Mouse (Mus musculus) embryonic facial prominence, embryonic 10.5 days (tissue): Measurements from ENCODE around the gene Actbl2. TPM values are rescaled to one million over a fixed set of nuclear protein-coding genes. Genes with fewer than 3 reads are reported as not detected.

Experiments used
- DNase-seq: peaks from one replicate; pipeline ENCODE4 v3.0.0-alpha.2; 2017; ENCODE audit warnings: low spot score
- H3K27ac ChIP-seq: fragments of 300-500 bp; sonication (generic); replicated peaks from 2 replicates; pipeline ENCODE4 v1.5.1; 2016; ENCODE audit warnings: mild to moderate bottlenecking
- H3K27me3 ChIP-seq: fragments of 300-500 bp; sonication (generic); replicated peaks from 2 replicates; pipeline ENCODE4 v1.6.1; 2016; ENCODE audit warnings: low read depth, mild to moderate bottlenecking; ENCODE audit not compliant: poor library complexity, severe bottlenecking
- H3K36me3 ChIP-seq: fragments of 300-500 bp; sonication (generic); replicated peaks from 2 replicates; pipeline ENCODE4 v1.6.1; 2016; ENCODE audit warnings: mild to moderate bottlenecking, moderate library complexity
- H3K4me1 ChIP-seq: fragments of 300-500 bp; sonication (generic); 2 replicates; pipeline ENCODE4 v1.6.1; 2016
- H3K4me3 ChIP-seq: fragments of 300-500 bp; sonication (generic); 2 replicates; pipeline ENCODE4 v1.5.1; 2016; ENCODE audit warnings: mild to moderate bottlenecking, moderate library complexity
- H3K9me3 ChIP-seq: fragments of 300-500 bp; sonication (generic); 2 replicates; pipeline ENCODE4 v1.6.1; 2016; ENCODE audit warnings: mild to moderate bottlenecking
- WGBS: fragments of 180-500 bp; shearing (Covaris S2); methylation state at CpG from one replicate; pipeline ENCODE4 v1.1.7; 2016; 5-methylcytosine and 5-hydroxymethylcytosine counted together
- polyA plus RNA-seq: library from polyadenylated mRNA; unstranded; fragments of >200 nt; fragmentation: Nextera tagmentation; extraction: Ambion mirVana; gene quantifications from 2 replicates; pipeline ENCODE4 v1.2.1, GENCODE M21; 2016

The Actbl2 gene
- polyA plus RNA-seq, 1 experiment from 2014 or later: not detected

DNA sequence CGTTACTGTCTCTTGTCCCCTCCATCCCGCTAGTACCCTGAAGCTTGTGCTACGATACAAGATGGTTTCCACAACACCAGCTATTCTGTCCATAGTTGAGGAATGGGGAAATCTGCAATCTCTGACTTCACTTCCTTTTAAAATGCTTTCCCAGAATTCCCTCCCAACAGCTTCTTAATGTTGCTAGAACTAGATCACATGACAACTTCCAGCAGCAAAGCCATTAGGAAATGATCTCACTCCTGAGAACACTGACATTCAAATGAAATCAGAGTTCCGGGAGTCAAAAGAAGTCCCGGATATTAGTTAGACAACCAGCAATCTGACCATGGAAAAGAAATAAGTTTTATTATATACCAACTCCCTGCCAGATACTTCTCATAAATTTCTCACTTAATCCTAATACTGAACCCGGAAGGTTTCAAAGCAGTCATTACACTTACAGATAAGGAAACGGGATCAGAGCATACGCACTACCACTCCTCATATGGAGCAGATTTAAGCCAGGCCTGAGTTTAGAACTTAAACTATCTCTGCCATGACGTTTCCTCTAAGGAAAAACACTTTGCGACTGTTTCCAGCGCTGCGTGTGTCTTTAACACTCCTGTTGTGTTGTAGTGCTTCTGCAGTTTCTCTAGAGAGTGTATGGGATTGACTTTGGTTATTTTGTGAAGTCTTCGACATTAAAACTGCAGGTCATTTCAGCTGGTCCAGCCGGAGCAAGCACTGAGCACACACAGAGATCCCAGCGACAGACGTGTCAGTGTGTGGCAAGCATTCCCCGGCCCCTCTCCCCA, 36.5 kb downstream of the Actbl2 start:
- Histone ChIP-seq H3K36me3 (no peaks in the 10 kb centered on the region), H3K27ac (peak overlapping the region; percentile 26), H3K4me3 (no peak overlapping the region), H3K27me3 (no peaks in the 10 kb centered on the region), H3K4me1 (peaks cover 14% of the 10 kb centered on the region), H3K9me3 (no peaks in the 10 kb centered on the region)
- DNase-seq: no peak
- WGBS: 64% methylated on average over 17 of the region's 17 CpGs

DNA sequence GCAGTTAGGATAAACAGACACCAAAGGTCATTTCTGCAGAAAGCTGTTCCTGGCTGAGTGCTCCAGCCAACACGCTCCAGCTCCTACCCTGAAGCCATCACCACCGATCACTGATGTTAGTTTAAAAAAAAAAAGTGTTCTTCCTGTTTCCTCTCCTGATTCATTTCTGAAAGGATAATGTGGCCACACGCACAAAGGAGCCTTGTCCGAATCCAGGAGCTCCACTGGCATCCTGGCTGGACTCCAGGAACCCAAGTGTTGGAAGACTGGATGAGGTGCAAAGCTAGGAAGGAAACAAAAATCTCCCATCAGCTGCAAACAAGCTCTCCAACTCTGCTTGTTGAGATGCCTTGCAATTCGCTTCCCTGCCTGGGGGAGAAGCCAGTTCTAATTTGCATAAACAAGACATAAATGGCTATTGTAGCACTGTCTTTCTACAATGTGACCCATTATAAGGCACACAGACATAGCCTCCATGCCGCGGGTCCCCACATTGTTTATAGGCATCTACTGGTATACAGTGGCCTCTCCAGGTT, 37.2 kb downstream of the Actbl2 start:
- H3K9me3 ChIP-seq: no peaks in the 10 kb centered on the region
- DNase-seq: peak; percentile 50
- no peak overlapping the region for H3K4me3 ChIP-seq
- H3K36me3 ChIP-seq: no peaks in the 10 kb centered on the region
- H3K27ac ChIP-seq: peak overlapping the region; percentile 26
- H3K27me3 ChIP-seq: no peaks in the 10 kb centered on the region
- WGBS: 40% methylated on average over 7 of the region's 7 CpGs
- peaks cover 14% of the 10 kb centered on the region for H3K4me1 ChIP-seq

DNA sequence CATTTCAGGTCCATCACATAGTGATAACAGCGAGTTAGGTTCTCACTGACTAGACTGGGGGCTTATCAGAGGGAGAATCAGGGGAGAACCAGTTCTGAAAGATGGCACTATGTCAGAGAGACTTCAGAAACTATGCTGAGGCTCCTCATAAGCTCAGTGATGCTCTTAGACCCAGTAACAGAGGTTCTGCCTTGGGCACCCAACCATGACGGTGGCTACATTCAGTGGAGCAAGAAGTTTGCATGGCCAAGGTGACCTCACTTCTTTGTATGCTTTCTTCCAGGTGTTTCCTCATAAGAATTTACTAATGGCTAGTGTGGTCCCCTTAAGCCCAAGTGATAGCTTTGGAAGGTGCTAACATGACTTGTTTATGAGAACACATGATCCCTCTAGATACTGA, 38.7 kb downstream of the Actbl2 start:
- Histone ChIP-seq H3K27me3 (no peaks in the 10 kb centered on the region), H3K4me3 (no peak overlapping the region), H3K27ac (no peak overlapping the region), H3K9me3 (no peaks in the 10 kb centered on the region), H3K4me1 (peaks cover 14% of the 10 kb centered on the region), H3K36me3 (no peaks in the 10 kb centered on the region)
- DNase-seq: no peak
- WGBS: 94% methylated on average over 2 of the region's 2 CpGs

DNA sequence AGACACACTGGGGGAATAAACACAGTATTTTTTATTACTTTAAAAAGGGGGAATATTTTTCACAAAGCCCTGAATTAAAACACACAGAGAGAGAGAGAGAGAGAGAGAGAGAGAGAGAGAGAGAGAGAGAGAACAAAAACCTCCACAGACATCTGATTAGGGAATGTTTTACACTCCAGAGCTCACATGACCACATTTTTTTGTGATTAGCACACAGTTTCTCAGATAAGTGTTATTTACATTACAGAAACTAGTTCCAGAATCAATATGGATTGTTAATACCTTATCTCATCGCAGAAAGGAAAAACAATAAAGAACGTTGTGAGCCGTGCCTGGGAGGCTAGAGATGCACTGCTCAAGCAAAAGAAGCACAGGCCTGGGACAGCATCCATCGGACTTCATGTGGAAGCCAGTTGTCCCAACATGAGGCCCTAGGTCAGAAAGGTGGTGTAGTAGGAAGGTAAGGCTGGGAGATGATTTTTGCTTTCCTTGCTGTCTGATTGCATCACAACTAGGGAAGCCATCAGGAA, 40.2 kb downstream of the Actbl2 start:
- Histone ChIP-seq H3K27me3 (no peaks in the 10 kb centered on the region), H3K36me3 (no peaks in the 10 kb centered on the region), H3K4me3 (no peak overlapping the region), H3K27ac (no peak overlapping the region), H3K9me3 (no peaks in the 10 kb centered on the region), H3K4me1 (peaks cover 14% of the 10 kb centered on the region)
- 84% methylated on average over 4 of the region's 4 CpGs for WGBS
- no peak for DNase-seq

DNA sequence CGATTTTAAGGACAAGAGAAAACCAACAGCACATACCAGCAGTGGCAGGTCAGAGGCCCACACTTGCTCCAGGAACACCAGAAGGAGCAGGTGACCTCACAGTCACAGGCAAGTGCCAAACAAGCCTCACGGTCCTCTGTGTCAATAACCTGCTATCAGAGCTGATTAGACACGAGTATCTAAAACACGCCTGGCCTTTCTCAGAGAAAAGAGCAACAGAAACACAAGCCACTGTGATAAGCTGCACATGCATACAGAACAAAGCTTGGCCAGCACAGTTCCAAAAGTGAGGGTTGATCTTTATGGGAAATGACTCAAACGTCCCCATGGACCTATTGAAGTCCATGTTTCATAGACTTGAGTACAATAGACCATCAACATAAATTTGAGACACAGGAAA, 41.2 kb downstream of the Actbl2 start:
- Histone ChIP-seq H3K9me3 (no peaks in the 10 kb centered on the region), H3K4me3 (no peak overlapping the region), H3K36me3 (no peaks in the 10 kb centered on the region), H3K27me3 (no peaks in the 10 kb centered on the region), H3K4me1 (peaks cover 13% of the 10 kb centered on the region), H3K27ac (no peak overlapping the region)
- DNase-seq: no peak
- WGBS: 73% methylated on average over 5 of the region's 5 CpGs

DNA sequence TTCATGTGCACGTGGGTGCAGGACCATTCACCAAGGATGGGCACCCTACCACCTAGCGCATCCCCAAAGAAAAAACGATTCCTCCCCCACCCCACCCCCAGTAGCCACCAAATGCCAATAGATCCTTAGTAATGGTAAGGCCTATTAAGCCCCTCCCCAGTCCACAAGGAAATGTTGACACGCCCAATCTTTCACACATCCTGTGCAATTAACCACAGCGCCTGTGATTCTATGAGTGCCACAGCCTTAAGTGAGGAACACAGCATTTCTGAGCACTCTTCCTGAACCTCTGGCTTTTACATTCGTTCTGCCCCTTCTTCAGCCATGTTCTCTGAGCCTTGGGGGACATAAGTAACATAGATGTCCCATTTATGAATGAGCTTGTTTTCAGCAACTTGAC, 42.8 kb downstream of the Actbl2 start:
- no peaks in the 10 kb centered on the region for H3K9me3 ChIP-seq
- no peaks in the 10 kb centered on the region for H3K36me3 ChIP-seq
- 84% methylated on average over 6 of the region's 6 CpGs for WGBS
- no peak overlapping the region for H3K27ac ChIP-seq
- DNase-seq: no peak
- no peak overlapping the region for H3K4me3 ChIP-seq
- no peaks in the 10 kb centered on the region for H3K27me3 ChIP-seq
- H3K4me1 ChIP-seq: no peaks in the 10 kb centered on the region

DNA sequence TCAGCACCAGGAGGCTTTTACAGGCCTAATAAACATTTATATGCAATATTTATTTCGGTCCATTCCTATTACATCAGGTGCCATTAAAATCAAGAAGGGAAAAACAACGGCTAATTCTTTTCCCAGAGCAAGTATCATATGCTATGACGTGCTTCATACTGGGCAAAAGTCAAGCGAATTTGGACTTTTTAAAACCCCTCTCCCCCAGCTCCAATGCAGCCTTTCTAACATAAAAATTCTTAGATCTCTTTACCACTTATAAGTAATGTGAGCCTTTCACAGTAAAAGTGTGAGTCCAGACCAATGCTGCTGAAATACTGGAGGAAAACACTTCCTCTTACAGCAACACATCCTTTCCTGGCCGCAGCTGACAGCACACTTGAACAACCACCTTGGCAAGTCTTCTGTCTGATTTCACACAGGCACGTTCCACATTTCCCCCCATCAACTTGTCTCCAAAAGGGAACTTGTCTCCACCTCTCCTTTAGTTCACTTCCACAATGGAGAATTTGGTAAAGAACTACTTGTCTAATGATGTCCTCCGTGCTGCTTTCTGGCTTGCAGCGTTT, 44.4 kb downstream of the Actbl2 start:
- no peak overlapping the region for H3K27ac ChIP-seq
- H3K36me3 ChIP-seq: no peaks in the 10 kb centered on the region
- no peak for DNase-seq
- WGBS: 89% methylated on average over 8 of the region's 8 CpGs
- no peak overlapping the region for H3K4me3 ChIP-seq
- no peaks in the 10 kb centered on the region for H3K9me3 ChIP-seq
- no peaks in the 10 kb centered on the region for H3K27me3 ChIP-seq
- no peaks in the 10 kb centered on the region for H3K4me1 ChIP-seq

DNA sequence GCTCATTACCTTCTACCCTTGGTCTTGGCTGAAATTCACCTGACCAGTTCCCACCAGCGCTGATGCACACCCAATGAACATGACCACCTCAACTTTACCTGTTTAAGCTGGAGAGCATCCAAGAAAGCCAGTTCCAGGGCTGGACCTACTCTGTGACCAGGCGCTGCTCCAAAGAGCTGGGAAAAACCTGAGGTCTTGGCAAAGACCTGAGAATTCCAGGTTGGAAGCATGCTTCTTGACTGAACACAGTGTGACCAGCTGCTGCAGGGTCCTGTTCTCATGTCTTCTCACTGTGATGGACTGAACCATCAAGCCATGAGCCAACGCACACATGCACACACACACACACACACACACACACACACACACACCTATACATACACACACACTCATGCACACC, 46.0 kb downstream of the Actbl2 start:
- 91% methylated on average over 3 of the region's 3 CpGs for whole genome bisulfite sequencing
- H3K27me3 ChIP-seq: no peaks in the 10 kb centered on the region
- H3K27ac ChIP-seq: no peak overlapping the region
- no peaks in the 10 kb centered on the region for H3K36me3 ChIP-seq
- H3K4me1 ChIP-seq: no peaks in the 10 kb centered on the region
- DNase-seq: no peak
- no peaks in the 10 kb centered on the region for H3K9me3 ChIP-seq
- H3K4me3 ChIP-seq: no peak overlapping the region

DNA sequence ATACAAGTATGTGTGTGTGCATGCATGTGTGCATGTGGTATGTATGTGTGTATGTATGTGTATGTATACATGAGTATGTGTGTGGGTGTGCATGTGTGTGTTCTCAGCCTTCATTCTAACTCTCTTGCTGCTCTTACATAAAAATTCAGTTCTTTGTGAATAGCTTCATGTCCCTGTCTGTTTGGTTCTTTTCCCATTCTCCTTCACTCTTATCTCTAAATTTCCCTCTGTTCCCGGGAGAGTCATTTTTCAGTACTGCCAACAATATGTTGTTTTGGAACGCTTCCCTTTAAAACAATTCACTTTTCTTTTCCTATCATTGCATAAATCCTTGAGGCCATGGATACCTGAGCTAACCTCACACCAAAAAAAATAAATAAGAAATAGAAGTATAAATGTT, 46.6 kb downstream of the Actbl2 start:
- H3K4me1 ChIP-seq: no peaks in the 10 kb centered on the region
- no peak for DNase-seq
- no peak overlapping the region for H3K4me3 ChIP-seq
- WGBS: 87% methylated on average over 2 of the region's 2 CpGs
- no peaks in the 10 kb centered on the region for H3K36me3 ChIP-seq
- H3K27ac ChIP-seq: no peak overlapping the region
- H3K27me3 ChIP-seq: no peaks in the 10 kb centered on the region
- no peaks in the 10 kb centered on the region for H3K9me3 ChIP-seq

DNA sequence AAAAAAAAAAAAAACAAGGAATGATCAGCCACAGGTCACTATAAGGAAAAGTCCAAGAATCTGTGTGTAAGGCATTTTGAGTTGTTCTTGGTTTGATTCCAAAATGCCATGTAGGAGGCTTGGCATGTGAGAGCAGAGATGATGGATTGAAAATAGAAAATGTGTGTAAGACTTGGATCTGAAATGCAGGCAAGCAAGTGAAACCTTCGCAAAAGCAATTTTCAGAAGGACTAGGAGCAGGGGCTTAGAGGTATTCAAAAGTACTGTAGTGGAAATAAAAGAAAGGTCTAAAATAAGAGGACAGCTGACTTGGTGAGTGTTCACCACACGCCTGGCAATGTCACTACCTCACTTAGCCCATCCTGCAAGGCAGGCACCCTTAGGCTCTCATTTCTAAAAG, 49.4 kb downstream of the Actbl2 start:
- no peak for DNase-seq
- no peaks in the 10 kb centered on the region for H3K27me3 ChIP-seq

DNA sequence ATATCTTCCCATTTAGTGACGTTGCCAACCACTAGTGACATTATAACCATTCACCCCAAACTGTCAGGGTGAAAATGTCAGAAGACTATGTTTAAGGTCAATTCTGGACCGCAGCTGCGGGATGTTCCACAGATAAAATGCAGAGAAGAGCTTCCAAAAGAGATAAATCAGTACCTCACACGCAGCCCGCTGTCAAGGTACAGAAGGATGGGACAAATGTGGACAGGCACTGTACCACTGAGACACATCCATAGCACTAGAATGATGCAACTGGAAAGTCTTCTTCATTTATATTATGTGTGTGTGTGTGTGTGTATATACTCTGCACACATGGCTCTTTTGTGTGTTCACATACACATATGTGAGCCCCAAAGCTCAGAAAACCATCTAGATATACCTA, 49.9 kb downstream of the Actbl2 start:
- Histone ChIP-seq H3K27ac (no peak overlapping the region), H3K27me3 (no peaks in the 10 kb centered on the region), H3K4me1 (no peaks in the 10 kb centered on the region), H3K4me3 (no peak overlapping the region), H3K36me3 (no peaks in the 10 kb centered on the region), H3K9me3 (no peaks in the 10 kb centered on the region)
- 89% methylated on average over 5 of the region's 5 CpGs for WGBS
- DNase-seq: no peak

More for the DNA sequence above, 49.4 kb downstream of the Actbl2 start:
- Histone ChIP-seq H3K9me3 (no peaks in the 10 kb centered on the region), H3K27ac (no peak overlapping the region), H3K4me1 (no peaks in the 10 kb centered on the region), H3K4me3 (no peak overlapping the region), H3K36me3 (no peaks in the 10 kb centered on the region)
- WGBS: 86% methylated on average over 2 of the region's 2 CpGs
